Mouse (Mus musculus) heart, postnatal 25 days (tissue): Measurements from ENCODE around the gene Rnf207. TPM values are rescaled to one million over a fixed set of nuclear protein-coding genes. Genes with fewer than 3 reads are reported as not detected.

Experiments used
- DNase-seq: peaks from one replicate; pipeline ENCODE4 v3.0.0; 2022; ENCODE audit warnings: low spot score
- intact Hi-C: fragments of 180-260 bp; cut with DNase I; formaldehyde crosslinking; loops from one replicate; pipeline ENCODE4 v1.15.1; 2025
- total RNA-seq, 2 experiments: library from RNA; stranded (reverse); gene quantifications; 2 replicates each; pipeline ENCODE4 v1.2.3; 2021

Gene Rnf207
- total RNA-seq, 2 experiments from 2014 or later = 69.6 to 73.3 TPM

DNA sequence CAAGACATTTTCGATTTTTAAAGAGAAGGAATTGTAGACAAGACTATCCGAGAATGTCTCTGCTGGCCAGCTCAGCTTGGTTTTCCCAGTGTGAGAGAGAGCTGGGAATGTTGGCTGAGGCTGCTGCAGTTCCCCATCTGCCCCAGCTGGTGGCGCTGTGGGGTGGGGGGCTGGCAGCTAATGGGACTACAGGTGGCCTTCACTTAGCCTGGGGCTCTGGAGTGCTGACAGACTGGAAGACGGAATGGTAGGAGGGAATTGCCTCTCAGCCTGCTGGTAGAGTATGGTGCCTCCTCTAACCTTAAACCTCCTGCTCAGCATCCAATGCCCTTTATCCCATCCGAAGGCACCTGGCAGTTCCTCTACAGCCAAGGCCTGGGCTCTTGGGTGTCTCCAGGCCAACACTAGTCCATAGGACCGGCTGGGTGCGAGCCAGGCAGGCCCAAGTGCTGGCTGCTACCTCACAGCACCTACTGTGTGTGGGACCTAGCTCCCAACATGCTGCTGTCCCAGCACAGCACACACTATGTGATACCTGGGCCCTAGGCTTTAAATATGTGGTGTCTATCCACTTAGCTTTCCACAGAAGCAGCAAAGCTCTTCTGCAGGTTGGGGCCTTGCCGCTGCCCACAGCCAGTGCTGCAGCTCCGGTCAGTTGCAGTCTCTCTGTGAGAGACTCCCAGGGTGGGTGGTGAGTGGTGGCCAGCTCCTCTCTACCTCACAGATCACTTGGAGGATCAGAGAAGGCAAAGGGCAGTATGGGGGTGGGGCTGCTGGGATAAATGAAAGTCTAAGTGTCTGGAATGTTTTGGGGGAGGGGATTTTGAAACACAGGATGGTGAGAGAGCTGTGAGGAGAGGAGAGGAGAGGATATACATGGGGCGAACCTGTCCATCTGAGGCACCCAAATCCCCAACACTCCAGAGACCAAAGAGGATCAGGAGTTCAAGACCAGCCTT is 42.1 kb downstream of the Rnf207 start:
- no peak for DNase-seq
- intact Hi-C loops = no loop called here

DNA sequence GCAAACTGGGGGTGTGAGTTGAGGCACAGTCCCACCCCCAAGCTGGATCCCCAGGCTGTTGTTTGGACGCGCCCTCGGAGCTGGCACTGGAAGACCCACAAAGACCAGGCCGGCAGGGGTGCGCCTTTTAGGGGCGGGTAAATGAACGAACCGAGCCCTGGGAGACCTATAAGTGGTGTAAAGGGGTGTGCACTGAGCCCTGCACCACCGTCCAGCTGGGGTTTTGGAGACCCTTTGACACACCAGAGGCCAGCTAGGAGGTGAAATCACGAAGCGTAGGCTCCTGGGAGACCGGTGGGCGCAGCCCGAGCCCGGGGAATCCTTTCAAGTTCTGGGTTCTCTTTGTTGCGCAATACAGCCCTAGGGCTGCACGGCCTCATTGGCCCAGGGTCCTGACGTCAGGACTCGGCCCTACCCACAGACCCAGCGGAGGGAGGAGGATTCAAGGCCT is 44.1 kb downstream of the Rnf207 start:
- intact Hi-C loops = loop anchor here (2.0 kb wide), 1 partner anchor 52 kb away; no protein-coding TSS in a partner anchor
- DNase-seq = peak; percentile 49

DNA sequence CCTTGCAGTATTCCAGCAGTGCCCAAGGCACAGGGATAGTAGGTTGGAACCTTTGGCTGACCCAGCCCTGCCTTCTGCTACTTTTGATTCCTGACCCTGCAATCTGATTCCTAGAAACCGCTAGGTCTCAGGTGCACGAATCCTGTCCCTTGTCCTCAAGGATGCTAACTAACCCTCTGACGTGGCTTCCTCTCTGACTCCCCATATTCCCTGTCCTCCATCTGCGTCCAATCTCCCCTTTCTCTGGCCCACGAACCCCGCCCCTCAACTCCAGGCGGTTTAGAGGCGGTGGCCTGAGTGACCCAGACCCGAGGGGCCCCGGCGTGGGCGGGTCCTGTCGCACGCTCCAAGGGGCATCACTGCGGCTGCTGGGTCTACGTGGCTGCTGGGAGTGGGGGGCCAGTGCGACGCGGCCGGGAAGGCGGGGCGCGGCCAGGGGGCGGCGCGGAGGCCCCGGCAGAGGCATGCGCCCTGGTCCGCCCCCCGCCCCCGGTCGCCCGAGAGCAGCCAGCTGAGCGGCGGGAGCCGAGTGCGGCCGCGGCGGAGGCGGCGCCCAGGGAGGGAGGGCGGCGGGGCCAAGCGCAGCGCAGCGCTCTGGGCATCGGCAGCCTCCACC is 45.1 kb downstream of the Rnf207 start, which contains the start of gene Gpr153:
Gpr153 (plus strand) TSS at position 612 of the 616 bp plus-strand sequence.
- DNase-seq = peak; percentile 71
- intact Hi-C loops = loop anchor here (2.0 kb wide), 2 partner anchors 51 to 59 kb away; no protein-coding TSS in a partner anchor

DNA sequence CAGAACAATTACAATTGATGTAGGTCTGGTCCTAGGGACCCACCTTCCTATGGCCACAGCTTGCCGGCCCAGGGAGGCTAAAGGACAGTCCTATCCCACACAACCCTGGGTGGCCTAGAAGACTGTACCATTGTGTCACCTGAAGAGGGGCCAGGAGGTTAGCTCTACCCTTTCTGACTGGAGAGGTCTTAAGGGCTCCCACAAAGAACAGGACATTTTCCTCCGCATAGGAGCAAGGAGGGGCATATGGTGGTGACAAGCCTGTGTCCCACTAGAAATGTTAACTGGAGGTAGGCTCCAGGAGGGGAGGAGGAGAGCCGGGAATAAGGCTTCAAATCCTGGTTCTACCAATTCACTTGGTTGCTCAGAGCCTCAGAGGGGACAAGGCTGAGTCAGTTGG is 45.6 kb downstream of the Rnf207 start:
- intact Hi-C loops = loop anchor here (2.0 kb wide), 1 partner anchor 58 kb away; no protein-coding TSS in a partner anchor
- no peak for DNase-seq

DNA sequence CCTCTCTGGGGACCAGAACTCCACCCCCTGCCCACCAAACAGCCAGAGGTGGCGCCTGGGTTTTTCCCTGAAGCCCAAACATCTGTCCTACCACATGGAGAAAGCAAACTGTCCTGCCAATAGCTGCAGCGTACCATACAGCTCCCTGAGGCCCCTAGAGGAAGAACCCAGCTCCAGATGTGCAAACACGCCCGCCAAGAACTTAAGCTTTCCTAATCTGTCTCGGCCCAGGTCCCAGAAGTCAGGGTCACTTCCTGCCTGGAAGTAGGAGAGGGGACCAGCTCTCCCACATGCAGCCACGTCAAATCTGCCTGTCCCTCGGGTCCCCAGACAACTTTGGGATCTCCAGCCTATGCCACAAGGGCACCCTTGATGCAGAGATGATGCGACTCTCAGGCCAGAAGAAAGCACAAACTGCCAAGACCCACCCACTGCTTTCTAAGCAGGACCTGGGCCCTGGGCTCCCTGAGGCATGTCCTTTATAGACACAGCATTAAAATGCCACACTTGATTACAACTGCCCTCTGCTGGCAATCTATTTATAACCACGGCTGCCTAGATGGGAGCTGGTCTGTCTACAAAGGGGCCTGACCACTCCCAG is 46.2 kb downstream of the Rnf207 start:
- peak; percentile 82 for DNase-seq
- intact Hi-C loops = loop anchor here (2.0 kb wide), 1 partner anchor 58 kb away; no protein-coding TSS in a partner anchor

DNA sequence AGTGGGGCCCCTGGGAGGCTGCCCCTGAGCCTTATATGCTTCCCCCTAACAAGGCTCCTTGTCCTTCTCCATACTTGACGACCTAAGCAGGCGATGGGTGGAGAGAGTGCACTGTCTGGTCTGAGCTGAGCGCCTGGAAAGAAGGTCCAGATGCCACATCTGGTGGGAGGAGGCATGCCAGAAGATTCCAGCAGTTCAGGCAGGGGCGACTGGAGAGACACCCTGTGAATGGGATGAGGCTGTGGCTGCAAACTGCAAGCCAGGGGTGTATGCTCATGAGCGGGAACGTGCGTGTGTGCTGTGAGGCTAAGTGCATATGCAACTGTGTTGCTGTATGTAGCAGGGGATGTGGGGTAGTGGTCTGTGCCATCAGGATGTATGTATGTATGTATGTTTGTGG is 46.8 kb downstream of the Rnf207 start:
- no peak for DNase-seq

DNA sequence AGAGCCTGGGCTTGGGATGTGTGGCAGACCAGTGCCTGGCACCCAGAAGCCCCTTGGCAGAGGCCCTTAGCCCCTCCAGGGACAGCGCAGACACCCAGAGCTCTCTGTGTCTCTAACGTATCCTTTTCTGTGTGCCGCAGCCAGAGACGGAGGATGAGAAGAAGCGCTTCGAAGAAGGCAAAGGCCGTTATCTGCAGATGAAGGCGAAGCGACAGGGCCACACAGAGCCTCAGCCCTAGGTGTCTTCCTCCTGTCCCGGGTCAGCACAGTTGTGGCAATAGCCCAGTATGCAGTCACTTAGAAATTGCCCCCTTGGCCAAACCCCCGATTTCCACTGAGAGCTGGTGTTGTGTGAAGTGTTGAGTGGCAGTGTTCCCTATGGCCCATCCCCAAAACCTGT is 47.5 kb downstream of the Rnf207 start:
- DNase-seq = no peak
- intact Hi-C loops = no loop called here

More for the DNA sequence above, 46.8 kb downstream of the Rnf207 start:
- intact Hi-C loops = loop anchor here (2.0 kb wide), 1 partner anchor 57 kb away; no protein-coding TSS in a partner anchor

DNA sequence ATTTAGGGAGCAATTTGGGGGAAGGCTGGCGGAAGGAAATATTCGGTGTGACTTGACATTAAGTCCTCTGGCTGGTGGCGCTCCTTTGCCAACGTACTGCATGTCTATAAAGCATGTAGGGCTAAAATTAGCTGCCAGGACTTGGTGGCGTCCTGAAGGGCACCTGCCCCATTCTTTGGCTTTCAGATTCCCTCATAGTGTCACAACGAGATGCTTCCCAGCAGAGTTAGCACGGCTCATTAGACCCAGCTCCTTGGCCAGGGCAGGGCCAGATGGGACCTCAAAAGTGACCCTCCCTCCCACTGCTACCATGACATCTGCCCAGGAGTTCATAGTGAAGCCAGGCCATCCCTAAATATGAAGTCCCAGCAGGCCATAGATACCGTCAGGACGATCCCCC is 48.2 kb downstream of the Rnf207 start:
- intact Hi-C loops = no loop called here
- no peak for DNase-seq

DNA sequence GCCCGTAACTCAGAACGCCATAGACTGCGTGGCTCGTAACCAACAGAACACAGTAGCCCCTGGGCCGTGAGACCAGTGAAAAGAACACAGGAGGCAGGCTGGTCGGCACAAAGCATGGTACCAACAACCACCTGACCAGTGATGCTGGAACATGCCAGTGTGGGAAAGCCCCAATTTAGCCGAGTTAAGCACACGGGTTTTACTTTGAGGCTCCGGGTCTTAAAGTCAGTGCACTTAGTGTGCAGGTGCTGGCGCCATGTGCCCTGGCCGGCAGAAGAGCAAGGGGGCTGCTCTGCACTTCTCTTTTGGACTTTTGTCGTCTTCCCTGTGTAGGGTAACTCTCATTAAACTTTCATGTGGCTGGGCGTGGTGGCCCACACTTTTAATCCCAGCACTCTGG is 48.8 kb downstream of the Rnf207 start:
- intact Hi-C loops = no loop called here
- no peak for DNase-seq

DNA sequence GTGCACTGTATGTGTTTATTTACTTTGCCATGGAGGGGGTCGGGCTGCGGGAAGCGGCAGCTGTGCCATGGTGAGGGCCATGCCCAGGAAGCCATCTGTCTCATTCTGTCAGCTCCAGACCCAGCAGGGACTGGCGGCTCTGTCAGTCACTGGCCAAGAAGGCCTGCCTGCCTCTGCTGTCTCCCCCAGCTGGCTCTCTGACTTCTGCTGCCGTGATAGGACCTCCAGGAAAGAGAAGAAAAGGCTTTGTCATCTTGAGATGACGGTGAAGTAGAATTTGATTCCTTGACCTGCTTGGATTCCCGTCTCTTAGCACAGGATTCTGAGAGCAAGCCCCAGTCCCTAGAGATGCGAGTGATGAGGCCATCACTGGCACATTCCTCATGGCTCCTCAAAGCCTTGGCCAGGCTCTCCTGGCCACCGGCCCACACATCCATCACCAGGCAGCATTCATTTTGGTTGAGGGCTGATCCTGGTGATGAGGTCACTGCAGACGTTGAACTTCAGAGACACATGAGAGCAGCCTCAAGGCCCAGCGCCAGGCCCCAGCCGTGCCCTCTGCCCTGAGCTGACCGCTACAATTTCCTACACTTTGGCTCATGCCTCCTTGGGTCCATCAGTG is 50.9 kb downstream of the Rnf207 start:
- intact Hi-C loops = no loop called here
- peak; percentile 72 for DNase-seq

DNA sequence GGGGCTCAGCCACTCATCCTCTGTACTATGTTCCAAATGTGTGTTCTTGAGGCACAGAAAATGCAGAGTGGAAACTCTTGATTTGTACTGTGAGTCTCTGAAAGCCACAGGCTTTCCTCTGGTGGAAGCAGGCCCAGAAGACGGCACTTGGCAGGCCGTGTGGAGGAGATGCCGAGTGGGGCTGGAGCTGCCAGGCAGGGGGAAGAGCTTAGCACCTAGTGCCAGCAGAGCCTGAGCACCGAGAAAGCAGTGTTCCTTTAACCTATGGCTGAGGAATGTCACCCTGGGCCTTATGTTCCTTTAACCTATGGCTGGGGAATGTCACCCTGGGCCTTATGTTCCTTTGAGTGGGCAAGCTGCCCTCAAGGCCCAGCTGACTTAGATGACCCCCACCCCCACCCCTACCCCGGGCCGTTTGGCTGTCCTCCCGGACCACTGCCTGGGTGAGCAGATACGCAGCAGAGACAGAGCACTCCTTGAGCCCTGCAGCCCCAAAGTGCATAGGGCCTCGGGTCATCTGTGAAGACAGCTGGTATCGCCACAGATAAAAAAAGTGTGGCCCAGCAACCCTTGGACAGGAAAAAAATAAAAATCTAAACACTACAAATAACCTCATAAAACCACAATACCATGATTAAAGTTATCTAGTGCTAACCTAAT is 52.4 kb downstream of the Rnf207 start:
- intact Hi-C loops = no loop called here
- no peak for DNase-seq

DNA sequence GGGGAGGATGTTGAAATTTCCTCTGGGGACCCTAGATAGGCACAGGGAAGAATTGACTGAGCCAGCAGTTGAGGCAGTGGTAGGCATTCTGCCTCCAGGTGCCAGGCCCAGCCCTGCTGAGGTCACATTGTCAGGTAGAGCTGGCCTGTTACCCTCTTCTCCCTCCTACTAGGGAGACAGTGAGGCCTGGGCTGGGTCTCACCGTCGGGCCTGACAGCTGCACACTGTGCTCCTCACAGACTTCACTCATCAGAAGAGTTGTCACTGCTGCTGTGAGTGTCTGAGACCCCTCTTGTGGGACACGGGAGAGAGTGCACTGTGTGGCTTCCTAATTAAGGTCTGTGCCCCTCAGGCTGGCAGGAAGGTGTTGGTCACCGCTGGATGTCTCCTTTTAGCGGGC is 53.0 kb downstream of the Rnf207 start:
- no peak for DNase-seq
- intact Hi-C loops = no loop called here

DNA sequence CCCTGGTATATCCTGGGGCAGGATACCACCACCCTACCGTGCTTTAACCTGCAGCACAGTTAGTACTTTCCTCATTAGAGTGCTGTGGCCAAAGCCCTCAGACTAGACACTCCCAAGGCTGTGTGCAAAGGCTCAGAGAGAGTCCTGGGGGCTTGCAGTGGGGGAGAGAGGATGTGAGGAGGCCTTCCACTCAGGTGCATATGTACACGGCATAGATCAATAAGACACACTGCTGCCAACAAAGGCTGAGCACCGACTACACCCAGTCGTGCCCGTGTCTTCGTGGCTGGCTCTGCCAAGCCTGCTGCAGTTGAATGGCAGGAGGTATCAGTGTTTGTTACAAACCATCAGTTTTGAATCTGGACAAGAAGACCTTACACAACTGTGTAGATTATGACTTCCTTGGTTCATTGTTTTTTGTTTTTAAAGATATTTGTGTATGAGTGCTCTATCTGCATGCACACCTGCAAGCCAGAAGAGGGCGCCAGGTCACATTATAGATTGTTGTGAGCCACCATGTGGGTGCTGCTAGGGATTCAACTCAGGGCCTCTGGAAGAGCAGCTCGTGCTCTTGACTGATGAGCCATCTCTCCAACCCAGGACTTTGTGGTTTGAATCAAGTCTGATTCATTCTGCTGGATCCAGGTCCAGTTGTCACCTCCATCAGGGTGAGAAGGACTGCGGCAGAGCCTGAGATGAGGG is 53.8 kb downstream of the Rnf207 start:
- no peak for DNase-seq
- intact Hi-C loops = no loop called here

DNA sequence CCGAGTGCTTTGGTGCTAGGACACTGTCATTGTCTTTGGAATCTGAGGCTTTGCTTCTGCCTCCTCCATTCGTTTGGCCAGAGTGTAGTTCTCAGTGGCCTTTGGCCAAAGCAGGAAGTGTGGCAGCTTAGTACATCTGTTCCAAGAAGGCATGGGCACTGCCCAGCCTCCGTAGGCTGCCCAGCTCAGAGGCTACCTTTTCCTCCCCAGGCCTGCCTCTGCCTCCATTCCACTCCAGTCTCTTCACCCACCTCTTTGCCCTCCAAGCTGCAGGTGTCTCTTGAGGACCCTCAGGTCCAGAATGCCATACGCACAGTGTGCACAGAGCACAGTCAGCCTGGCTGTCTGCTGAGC is 54.6 kb downstream of the Rnf207 start:
- intact Hi-C loops = no loop called here
- no peak for DNase-seq

DNA sequence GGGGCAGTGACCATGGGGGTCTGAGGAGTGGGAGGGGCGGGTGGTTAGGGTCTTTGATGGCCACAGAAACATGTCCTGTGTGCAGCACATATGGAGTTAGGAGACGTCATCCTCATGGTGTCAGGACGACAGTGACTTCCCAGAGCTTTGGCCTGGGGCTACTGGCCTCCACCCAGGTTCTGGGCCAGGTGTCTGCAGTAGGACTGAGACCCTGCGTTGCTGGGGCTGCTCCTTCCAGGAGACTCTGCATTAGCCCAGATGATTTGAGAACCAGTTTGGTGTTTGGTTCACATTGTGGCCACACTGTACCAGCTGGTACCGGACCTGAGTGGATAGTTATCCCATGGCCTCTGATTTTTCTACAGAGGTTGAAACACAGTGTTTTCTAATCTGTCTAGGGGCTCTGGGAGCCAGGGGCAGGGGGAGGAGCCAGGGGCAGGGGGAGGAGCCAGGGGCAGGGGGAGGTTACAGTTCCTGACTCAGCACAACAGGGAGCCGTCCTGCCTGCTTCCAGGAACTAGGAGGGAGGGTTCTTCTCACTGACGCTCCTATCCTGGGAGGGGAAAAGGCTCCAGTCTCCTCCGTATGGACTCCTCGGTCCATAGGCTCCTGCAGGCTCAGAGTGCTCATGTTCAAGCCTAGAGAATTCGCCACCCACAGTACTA is 55.1 kb downstream of the Rnf207 start:
- no peak for DNase-seq
- intact Hi-C loops = no loop called here

DNA sequence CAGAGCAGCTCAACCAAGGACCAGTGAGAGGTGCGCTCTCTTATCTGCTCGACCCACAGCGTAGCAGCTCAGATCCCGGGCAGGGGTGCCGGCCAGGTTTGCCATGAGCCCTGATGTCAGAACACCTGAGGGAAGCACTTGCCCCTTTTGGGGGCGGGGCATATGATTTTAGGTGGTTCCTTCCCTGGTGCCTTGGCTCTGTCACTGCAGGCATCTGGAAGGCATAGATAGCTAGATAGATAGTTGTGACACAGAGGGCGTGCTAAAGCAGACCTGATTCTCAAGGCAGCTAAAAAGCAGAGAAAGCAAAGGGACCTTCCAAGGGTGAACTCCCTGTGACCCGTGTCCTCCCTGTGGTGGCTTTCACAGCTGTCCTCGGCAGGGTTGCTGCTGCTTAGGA is 55.7 kb downstream of the Rnf207 start:
- intact Hi-C loops = no loop called here
- no peak for DNase-seq

DNA sequence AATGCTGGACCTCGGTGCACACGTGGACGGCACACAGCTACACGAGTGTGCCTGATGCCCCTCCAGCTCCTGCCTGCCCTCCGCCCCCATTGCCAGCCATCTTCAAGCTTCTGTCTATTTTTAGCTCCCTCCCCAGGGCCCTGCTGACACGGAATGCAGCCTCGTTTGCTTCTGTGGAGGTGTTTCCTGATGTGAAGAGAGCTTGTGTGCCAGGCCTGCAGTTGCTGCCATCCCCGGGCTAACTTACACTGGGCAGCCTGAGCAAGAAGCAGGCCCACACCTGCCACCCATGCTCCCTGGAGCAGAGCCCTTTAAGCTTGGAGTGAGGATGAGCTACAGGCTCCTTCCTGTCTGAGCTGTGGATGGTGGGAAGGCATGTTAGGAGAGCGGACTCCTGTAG is 56.6 kb downstream of the Rnf207 start:
- intact Hi-C loops = no loop called here
- DNase-seq = no peak

DNA sequence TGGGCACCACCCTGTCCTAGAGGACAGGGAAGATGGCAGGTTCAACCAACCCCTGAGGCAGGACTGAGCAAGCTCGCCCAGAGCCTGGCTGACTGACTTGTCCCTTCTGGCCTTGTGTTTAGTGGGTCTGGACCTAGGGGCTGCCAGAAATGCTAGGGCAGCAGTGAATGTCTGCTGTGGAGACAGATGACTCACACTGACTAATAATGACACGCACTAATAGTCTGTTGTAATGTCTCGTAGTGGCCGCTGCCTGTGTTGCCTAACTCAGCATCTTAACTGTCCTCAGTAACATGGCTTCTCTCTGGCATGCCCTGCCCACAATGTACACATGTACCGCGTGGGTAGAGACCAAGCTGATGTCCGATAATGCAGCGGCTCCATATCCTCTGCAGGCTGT is 58.3 kb downstream of the Rnf207 start:
- intact Hi-C loops = no loop called here
- DNase-seq = no peak
